Mouse (Mus musculus): ENCODE results near the gene Fbxw9. TPM values are rescaled to one million over a fixed set of nuclear protein-coding genes. Genes with fewer than 3 reads are reported as not detected.
A peak's percentile ranks its signal among the peaks of the same experiment; 100 is the strongest.

The Fbxw9 gene
- total RNA-seq, 2 experiments from 2014 or later = 2.7 to 3.2 TPM

DNA sequence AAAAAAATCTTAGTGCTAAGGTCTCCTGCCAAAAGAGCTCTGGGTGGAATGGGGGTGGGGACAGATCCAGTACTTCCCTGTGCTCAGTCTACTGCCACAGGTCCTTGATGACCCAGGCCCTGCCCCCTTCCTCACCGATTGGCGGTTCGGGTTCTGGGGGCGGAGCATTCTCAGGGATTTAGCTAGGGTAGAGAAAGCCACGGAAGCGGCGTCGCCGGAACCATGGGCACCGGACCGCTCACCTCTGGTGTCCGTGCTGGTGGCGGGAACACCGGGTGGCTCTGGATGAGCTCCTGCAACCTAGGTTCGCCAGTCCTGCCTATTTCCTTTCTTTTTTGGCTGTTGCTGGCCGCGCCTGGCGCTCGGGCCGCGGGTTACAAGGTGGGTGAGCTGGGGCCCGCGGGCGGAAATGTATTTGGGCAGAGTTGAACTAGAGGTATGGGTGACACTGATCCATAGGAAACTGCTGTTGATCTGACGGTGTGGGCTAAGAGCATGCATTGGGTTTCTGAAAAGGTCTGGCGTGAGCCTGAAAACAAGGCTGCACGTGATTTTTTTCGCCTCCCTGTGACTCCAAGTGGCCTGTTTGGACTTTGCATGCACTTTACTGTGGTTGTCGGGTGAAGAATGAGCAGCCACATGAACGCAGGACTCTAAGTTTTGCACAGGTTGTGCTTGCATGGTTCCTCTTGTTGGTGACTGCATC, 23.4 kb downstream of the Fbxw9 start, which contains the start of gene Man2b1:
TSS of gene Man2b1 (plus strand) at position 163 of the 706 bp plus-strand sequence.
- DNase-seq = peak; percentile 93 to 95

GRCm38 (mm10) chr8:85084633-85085032, 24.8 kb downstream of the Fbxw9 start:
- peak in 1 of 2 experiments; percentile 41 for DNase-seq

- DNase-seq = no peak
Observed at GRCm38 (mm10) chr8:85086238-85086637, 26.4 kb downstream of the Fbxw9 start.

DNA sequence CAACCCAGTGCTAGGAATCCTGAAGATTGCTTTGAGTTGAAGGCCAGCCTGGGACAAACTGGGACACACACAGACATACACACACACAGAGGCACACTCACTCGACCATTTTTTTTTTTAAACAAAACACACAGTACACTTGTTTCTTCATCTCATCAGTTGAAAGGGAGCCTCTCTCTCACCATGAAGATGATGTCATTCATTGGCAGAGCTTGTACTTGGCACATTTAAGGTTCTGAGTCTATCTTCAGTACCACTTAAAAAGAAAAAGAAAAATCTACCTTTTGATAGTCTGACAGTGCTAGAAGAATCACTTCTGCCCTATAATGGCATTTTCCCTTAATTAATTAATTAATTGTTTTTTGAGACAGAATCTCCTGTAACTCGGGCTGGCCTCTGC, 28.9 kb downstream of the Fbxw9 start:
- no peak for DNase-seq

- DNase-seq = no peak
Observed at GRCm38 (mm10) chr8:85090856-85091255, 31.0 kb downstream of the Fbxw9 start.

DNA sequence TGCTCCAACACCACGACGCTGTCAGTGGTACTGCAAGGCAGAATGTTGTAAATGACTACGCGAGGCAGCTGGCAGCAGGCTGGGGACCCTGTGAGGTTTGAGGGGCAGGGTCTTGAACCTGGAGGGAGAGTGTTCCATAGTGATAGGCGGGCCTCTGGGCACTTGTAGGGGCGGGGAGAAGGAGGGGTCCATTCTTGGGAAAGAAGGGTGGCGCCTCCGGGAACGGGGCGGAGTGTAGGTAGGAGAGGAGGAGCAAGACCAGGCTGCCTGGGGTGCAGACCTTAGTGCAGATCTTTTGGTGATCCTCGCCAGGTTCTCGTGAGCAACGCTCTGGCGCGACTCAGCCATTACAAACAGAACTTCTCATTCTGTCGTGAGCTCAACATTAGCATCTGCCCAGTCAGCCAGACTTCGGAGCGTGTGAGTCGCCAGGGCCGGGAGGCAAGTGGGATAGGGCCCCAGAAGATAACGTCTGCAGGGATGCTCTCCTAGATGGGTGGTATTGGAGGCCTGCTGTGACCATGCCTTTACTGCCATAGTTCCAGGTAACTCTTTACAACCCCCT, 31.8 kb downstream of the Fbxw9 start:
- no peak for DNase-seq

GRCm38 (mm10) chr8:85095051-85095450, 35.2 kb downstream of the Fbxw9 start:
- no peak for DNase-seq

GRCm38 (mm10) chr8:85095566-85095965, 35.7 kb downstream of the Fbxw9 start:
- no peak for DNase-seq

- no peak for DNase-seq
Observed at GRCm38 (mm10) chr8:85096196-85096595, 36.3 kb downstream of the Fbxw9 start.

GRCm38 (mm10) chr8:85096850-85097249, 37.0 kb downstream of the Fbxw9 start:
- DNase-seq = no peak

- no peak for DNase-seq
Observed at GRCm38 (mm10) chr8:85100076-85100665, 40.3 kb downstream of the Fbxw9 start.

GRCm38 (mm10) chr8:85113241-85113640, 53.4 kb downstream of the Fbxw9 start:
- no peak for DNase-seq

DNA sequence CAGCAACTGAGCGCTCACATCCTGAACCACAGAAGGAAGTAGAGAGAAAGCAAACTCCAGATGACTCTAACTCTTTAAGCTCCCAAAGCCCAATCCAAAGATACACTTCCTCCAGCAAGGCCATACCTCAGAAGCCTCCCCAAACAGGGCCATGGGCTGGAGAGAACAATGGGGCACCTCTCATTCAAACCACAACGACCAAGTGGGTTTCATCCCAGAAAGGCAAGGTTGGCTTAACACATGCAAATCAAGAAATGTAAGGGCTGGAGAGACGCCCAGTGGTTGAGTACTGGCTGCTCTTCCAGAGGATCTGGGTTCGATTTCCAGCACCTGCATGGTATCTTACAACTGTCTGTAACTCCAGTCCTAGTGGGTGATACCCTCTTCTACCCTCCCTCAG, 55.6 kb downstream of the Fbxw9 start:
- no peak for DNase-seq

Small RNA genes within 50 kb of the gene (microRNA-seq; reads per million reads assigned to microRNA genes)
- 0.81 to 1.1 reads per million in 2 experiments for gene Gm23388
- 0.76 to 1.1 reads per million in 2 experiments for gene Mir7070

Other genes with a start within 250 kb of the Fbxw9 start
- 10 to 100 TPM; 10.0 to 13.2 TPM for gene Dand5, start 237.2 kb upstream of the Fbxw9 start, total RNA-seq (2021)
- gene Gadd45gip1, start 228.5 kb upstream of the Fbxw9 start, total RNA-seq (2021) = 10 to 100 TPM; 31.5 to 35.7 TPM
- 10 to 100 TPM; 88.5 to 96.7 TPM for gene Rad23a, start 219.4 kb upstream of the Fbxw9 start, total RNA-seq (2021)
- gene Calr, start 213.1 kb upstream of the Fbxw9 start, total RNA-seq (2021) = 100 to 1,000 TPM; 297 to 306 TPM
- gene Farsa, start 203.1 kb upstream of the Fbxw9 start, total RNA-seq (2021) = 10 to 100 TPM; 22.6 to 22.9 TPM
- 1 to 10 TPM; 4.4 to 4.9 TPM for gene Syce2, start 187.9 kb upstream of the Fbxw9 start, total RNA-seq (2021)
- gene Gcdh, start 166.1 kb upstream of the Fbxw9 start, total RNA-seq (2021) = 10 to 100 TPM; 79.9 to 84.2 TPM
- not detected for gene Klf1, start 158.1 kb upstream of the Fbxw9 start, total RNA-seq (2021)
- 10 to 100 TPM in 1 of 2 experiments, 1 to 10 TPM in 1; 9.5 to 11.0 TPM for gene Dnase2a, start 151.5 kb upstream of the Fbxw9 start, total RNA-seq (2021)
- under 1 TPM; 0.10 TPM for gene Mast1, start 122.7 kb upstream of the Fbxw9 start, total RNA-seq (2021)
- not detected for gene Rtbdn, start 113.1 kb upstream of the Fbxw9 start, total RNA-seq (2021)
- 1 to 10 TPM in 1 of 2 experiments, not detected in 1; 2.3 TPM for gene Gm49661, start 90.6 kb upstream of the Fbxw9 start, total RNA-seq (2021)
- 100 to 1,000 TPM; 648 to 740 TPM for gene Prdx2, start 90.5 kb upstream of the Fbxw9 start, total RNA-seq (2021)
- gene Rnaseh2a, start 90.3 kb upstream of the Fbxw9 start, total RNA-seq (2021) = 10 to 100 TPM; 45.6 to 48.4 TPM
- gene Junb, start 81.3 kb upstream of the Fbxw9 start, total RNA-seq (2021) = 10 to 100 TPM; 11.0 to 13.9 TPM
- gene Hook2, start 69.5 kb upstream of the Fbxw9 start, total RNA-seq (2021) = 1 to 10 TPM; 2.7 TPM
- not detected for gene Best2, start 45.5 kb upstream of the Fbxw9 start, total RNA-seq (2021)
- gene Asna1, start 34.8 kb upstream of the Fbxw9 start, total RNA-seq (2021) = 10 to 100 TPM; 64.7 to 67.3 TPM
- 10 to 100 TPM; 84.5 to 87.7 TPM for gene Trir, start 33.2 kb upstream of the Fbxw9 start, total RNA-seq (2021)
- gene Tnpo2, start 23.1 kb upstream of the Fbxw9 start, total RNA-seq (2021) = 10 to 100 TPM; 24.1 to 31.2 TPM
- gene Gm5741, start 7.9 kb downstream of the Fbxw9 start, total RNA-seq (2021) = not detected
- gene Dhps, start 11.7 kb downstream of the Fbxw9 start, total RNA-seq (2021) = 10 to 100 TPM; 36.5 to 36.6 TPM
- gene Wdr83os, start 20.7 kb downstream of the Fbxw9 start, total RNA-seq (2021) = 10 to 100 TPM; 42.1 to 47.3 TPM
- gene Wdr83, start 21.3 kb downstream of the Fbxw9 start, total RNA-seq (2021) = 10 to 100 TPM; 28.7 to 34.6 TPM
- 10 to 100 TPM; 27.6 to 27.7 TPM for gene Man2b1, start 23.2 kb downstream of the Fbxw9 start, total RNA-seq (2021)
- 1 to 10 TPM; 1.7 to 2.4 TPM for gene Zfp791, start 63.0 kb downstream of the Fbxw9 start, total RNA-seq (2021)
- gene Cks1brt, start 91.9 kb downstream of the Fbxw9 start, total RNA-seq (2021) = not detected
- gene Olfr371, start 165.9 kb downstream of the Fbxw9 start, total RNA-seq (2021) = not detected
- 1 to 10 TPM; 5.8 to 6.8 TPM for gene Orc6, start 239.6 kb downstream of the Fbxw9 start, total RNA-seq (2021)
- 10 to 100 TPM; 69.0 to 71.6 TPM for gene Vps35, start 239.7 kb downstream of the Fbxw9 start, total RNA-seq (2021)